ENCODE assay signal across 24 mouse cellular contexts in genomic region chr6:138346558-138346957, GRCm38 (mm10).
"Had no signal": no experiment of that assay in that cellular context is flagged by ENCODE, and none has a peak within 500 bp of the region (broad histone marks: within the 10 kb centered on the region; RNA-seq: fewer than 3 reads in every experiment).

No protein-coding gene starts in this region.

- H3K36me3 ChIP-seq: heart, embryonic 13.5 days; heart, embryonic 15.5 days; hindbrain, embryonic 13.5 days; hindbrain, embryonic 15.5 days; limb, embryonic 10.5 days; limb, embryonic 12.5 days; liver, embryonic 13.5 days had no signal

- H3K4me2 ChIP-seq: heart, embryonic 11.5 days; heart, embryonic 13.5 days; heart, embryonic 15.5 days; hindbrain, embryonic 13.5 days; hindbrain, embryonic 15.5 days; limb, embryonic 12.5 days; liver, embryonic 11.5 days; liver, embryonic 13.5 days had no signal

- H3K4me3 ChIP-seq: heart, adult 2 months; heart, embryonic 13.5 days; heart, embryonic 15.5 days; hindbrain, embryonic 13.5 days; hindbrain, embryonic 15.5 days; layer of hippocampus, adult 2 months; left cerebral cortex, adult 2 months; limb, embryonic 10.5 days; limb, embryonic 12.5 days; liver, embryonic 13.5 days had no signal

- H3K27ac ChIP-seq: heart, adult 2 months; heart, embryonic 13.5 days; heart, embryonic 15.5 days; hindbrain, embryonic 13.5 days; hindbrain, embryonic 15.5 days; layer of hippocampus, adult 2 months; left cerebral cortex, adult 2 months; limb, embryonic 10.5 days; limb, embryonic 12.5 days; liver, embryonic 13.5 days had no signal

- H3K9me3 ChIP-seq: hindbrain, embryonic 15.5 days; limb, embryonic 10.5 days; liver, embryonic 13.5 days had no signal

- H3K27me3 ChIP-seq: heart, embryonic 13.5 days; heart, embryonic 15.5 days; hindbrain, embryonic 13.5 days; hindbrain, embryonic 15.5 days; limb, embryonic 12.5 days; liver, embryonic 13.5 days had no signal

- H3K9ac ChIP-seq: forebrain, postnatal 0 days; heart, embryonic 13.5 days; heart, embryonic 15.5 days; hindbrain, embryonic 13.5 days; hindbrain, embryonic 15.5 days; limb, embryonic 12.5 days; liver, embryonic 13.5 days had no signal

- DNase-seq: forebrain, postnatal 0 days; gastrocnemius, postnatal 14 days; gastrocnemius, postnatal 36 days; heart, adult 11 months; heart, adult 2 months; heart, postnatal 14 days; heart, postnatal 36 days; kidney, adult 18-20 months; kidney, adult 8-10 months; kidney, postnatal 10 days; kidney, postnatal 36 days; liver; liver, embryonic 13.5 days had no signal

- H3K4me1 ChIP-seq: heart, embryonic 13.5 days; heart, embryonic 15.5 days; hindbrain, embryonic 13.5 days; hindbrain, embryonic 15.5 days; limb, embryonic 10.5 days; limb, embryonic 12.5 days; liver, embryonic 13.5 days had no signal

- ATAC-seq: forebrain, postnatal 0 days; inflammation-experienced regulatory T-cells, adult 6 months had no signal
